In the genomic region with DNA sequence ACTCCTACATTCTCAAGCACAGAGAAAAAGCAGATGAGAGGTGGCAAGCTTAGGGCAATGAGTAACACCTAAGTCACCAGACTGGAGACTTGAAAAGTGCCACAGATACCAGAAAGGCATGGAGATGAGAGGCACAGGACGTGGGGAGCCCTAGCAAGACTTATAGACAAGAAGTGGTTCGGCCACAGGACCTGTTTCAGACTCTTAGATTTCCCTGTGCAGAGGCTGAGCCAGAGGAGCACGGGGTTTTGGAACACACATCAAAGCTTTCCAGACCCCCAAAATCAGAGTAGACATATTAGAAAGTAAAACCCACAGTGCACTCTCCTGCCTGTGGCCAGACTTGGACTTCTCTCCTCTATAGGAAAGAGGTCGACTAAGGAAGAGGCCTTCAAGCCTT, we compare ENCODE assay signal across 8 mouse cellular contexts. TPM values are rescaled to one million over a fixed set of nuclear protein-coding genes. Genes with fewer than 3 reads are reported as not detected.
DNase-seq lines count a peak whose midpoint lies in the region; ATAC-seq and TF ChIP-seq lines count a peak whose summit lies in the region.
"Not testable (repeated sequence)": the region's sequence is repeated elsewhere in the genome, so short reads cannot be mapped to it uniquely, and the experiment has no call there.

No protein-coding gene starts in this region.

- not testable (repeated sequence) for H3K4me1 ChIP-seq in hindbrain, postnatal 0 days (ENCODE audit: insufficient read depth, low read length)

- not testable (repeated sequence) for H3K4me2 ChIP-seq in hindbrain, postnatal 0 days (ENCODE audit: low read depth, low read length)

- ATAC-seq in hindbrain, postnatal 0 days = not testable (repeated sequence)

- 63% methylated on average over 4 of the region's 4 CpGs for WGBS in hindbrain, postnatal 0 days

- not testable (repeated sequence) for H3K9ac ChIP-seq in hindbrain, postnatal 0 days (replicated peaks; ENCODE audit: low read length)

- not testable (repeated sequence) for H3K9me3 ChIP-seq in hindbrain, postnatal 0 days (ENCODE audit: low read length)

- peak; percentile 69 for DNase-seq in CD4-positive helper T cell, adult 2 months (ENCODE audit: low read depth, low spot score)
- DNase-seq in adrenal gland, postnatal 4 days (ENCODE audit: low spot score in 2 of 2) = peak; percentile 90 to 91
- peak; percentile 47 to 55 for DNase-seq in frontal cortex, postnatal 36 days (ENCODE audit: low spot score in 2 of 2)
- peak; percentile 31 for DNase-seq in hindbrain, postnatal 0 days (ENCODE audit: low spot score)
- peak; percentile 56 to 62 for DNase-seq in layer of hippocampus, postnatal 25 days (ENCODE audit: extremely low spot score in 1 of 2, low spot score in 1 of 2)
- peak; percentile 67 for DNase-seq in lung, postnatal 14 days
- peak; percentile 34 to 59 for DNase-seq in right cerebral cortex, adult 2 months (ENCODE audit: low spot score in 2 of 2)
- DNase-seq in thymus, postnatal 25 days = peak; percentile 67

- not testable (repeated sequence) for H3K27me3 ChIP-seq in hindbrain, postnatal 0 days (ENCODE audit: insufficient read depth, low read length)

- not testable (repeated sequence) for TF ChIP-seq CTCF in hindbrain, postnatal 0 days (IDR thresholded peaks at IDR 0.05; ENCODE audit: low read depth)

- not testable (repeated sequence) for H3K4me3 ChIP-seq in hindbrain, postnatal 0 days (ENCODE audit: low read length)

- H3K36me3 ChIP-seq in hindbrain, postnatal 0 days (ENCODE audit: insufficient read depth, low read length) = not testable (repeated sequence)

- not testable (repeated sequence) for H3K27ac ChIP-seq in hindbrain, postnatal 0 days

RNA-seq across cellular contexts. Expression of a gene that starts 12.0 kb away (rescaled TPM):
- 100 to 1,000 TPM in 1 of 2 experiments, 10 to 100 TPM in 1; 95.0 to 117 TPM for total RNA-seq in adrenal gland, postnatal 4 days (2021)
- 16.9 and 18.2 TPM in 2 replicates for total RNA-seq in hindbrain, postnatal 0 days (2014; rRNA removed)
- polyA plus RNA-seq in hindbrain, postnatal 0 days (2015; fragmentation: Nextera tagmentation; extraction: Ambion mirVana) = 9.5 and 9.9 TPM in 2 replicates
- total RNA-seq in layer of hippocampus, postnatal 25 days (2021) = 10 to 100 TPM; 42.1 to 81.8 TPM

RNA-seq across cellular contexts. Expression of a gene that starts 20.9 kb away (rescaled TPM):
- total RNA-seq in adrenal gland, postnatal 4 days (2021) = 10 to 100 TPM; 83.8 to 86.9 TPM
- 42.1 and 47.7 TPM in 2 replicates for total RNA-seq in hindbrain, postnatal 0 days (2014; rRNA removed)
- 35.2 and 35.3 TPM in 2 replicates for polyA plus RNA-seq in hindbrain, postnatal 0 days (2015; fragmentation: Nextera tagmentation; extraction: Ambion mirVana)
- 10 to 100 TPM; 60.3 to 69.2 TPM for total RNA-seq in layer of hippocampus, postnatal 25 days (2021)

Comparison
In these comparisons a context has a peak if more than half of its experiments do, and no peak if none do; other contexts are left out.
1. DNase-seq: peak in every context shown above with its lines; median percentile 90 in adrenal gland, postnatal 4 days; 69 in CD4-positive helper T cell, adult 2 months; 67 in lung, postnatal 14 days; 67 in thymus, postnatal 25 days; 59 in layer of hippocampus, postnatal 25 days; 51 in frontal cortex, postnatal 36 days; 46 in right cerebral cortex, adult 2 months; 31 in hindbrain, postnatal 0 days.